Mouse (Mus musculus): ENCODE measurements around the gene Srebf2. TPM values are rescaled to one million over a fixed set of nuclear protein-coding genes. Genes with fewer than 3 reads are reported as not detected.

The Srebf2 gene
- total RNA-seq, 1 experiment from 2014 or later, result 49.2 TPM

- no peak for DNase-seq
Observed at GRCm38 (mm10) chr15:82207504-82208219, 60.7 kb downstream of the Srebf2 start.

DNA sequence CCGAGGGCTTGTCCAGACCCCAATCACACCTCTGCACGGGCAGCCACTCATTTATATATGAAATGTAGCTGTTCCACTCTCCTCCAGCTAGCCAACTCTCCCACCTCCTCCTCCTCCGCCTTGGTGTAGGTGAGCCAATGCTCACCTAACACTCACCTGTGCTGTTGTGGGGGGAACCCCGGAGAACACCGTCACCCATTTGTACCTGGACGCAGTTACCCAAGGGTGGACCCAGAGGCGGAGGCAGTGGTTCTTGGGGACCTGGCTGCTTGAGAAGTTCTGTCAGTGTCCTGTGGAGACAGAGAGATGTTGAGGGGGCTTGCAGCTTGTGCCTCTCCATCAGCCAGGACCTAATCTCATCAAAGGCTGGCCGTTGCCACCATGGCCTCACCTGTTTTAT lies 61.3 kb downstream of the Srebf2 start:
- no peak for DNase-seq

DNA sequence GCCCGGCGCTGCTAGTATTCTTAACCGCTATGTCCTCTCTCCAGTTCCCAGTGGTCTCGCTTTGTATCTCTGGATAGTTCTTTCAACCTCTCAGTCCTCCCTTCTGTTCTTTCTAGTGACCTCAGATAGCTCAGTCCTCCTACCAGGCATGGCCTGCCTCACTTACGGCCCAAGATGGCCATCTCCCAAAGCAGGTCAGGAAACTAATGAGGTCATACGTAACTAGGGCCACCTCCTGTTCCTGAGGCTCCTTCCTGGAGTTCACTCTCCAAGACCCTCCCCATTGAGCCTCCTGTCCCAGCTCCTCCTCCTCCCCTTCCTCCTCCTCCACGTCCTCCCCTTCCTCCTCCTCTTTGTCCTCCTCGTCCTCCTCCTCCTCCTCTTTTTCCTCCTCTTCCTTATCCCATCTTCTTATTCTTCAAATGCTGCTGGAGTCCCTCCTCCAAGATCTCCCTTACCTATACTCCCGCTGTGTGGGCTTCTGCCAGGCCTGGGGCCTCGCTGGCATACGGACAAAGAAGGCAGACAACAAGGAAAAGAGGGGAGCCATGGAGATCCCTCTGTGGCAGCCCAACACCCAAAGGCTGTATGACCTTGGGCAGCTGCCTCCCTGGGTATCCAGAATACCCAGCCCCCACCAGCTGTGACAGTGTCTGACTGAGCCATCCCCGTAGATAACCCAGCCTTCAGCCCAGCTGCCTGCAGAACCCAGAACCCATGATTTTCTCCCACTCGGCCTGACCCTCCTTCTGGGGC lies 62.5 kb downstream of the Srebf2 start:
- DNase-seq, result no peak

- DNase-seq, result no peak
Observed at GRCm38 (mm10) chr15:82210801-82211200, 63.8 kb downstream of the Srebf2 start.

GRCm38 (mm10) chr15:82211281-82211680 lies 64.3 kb downstream of the Srebf2 start:
- DNase-seq, result no peak

- DNase-seq, result peak; percentile 47
Observed at GRCm38 (mm10) chr15:82211911-82212751, 65.2 kb downstream of the Srebf2 start.

DNA sequence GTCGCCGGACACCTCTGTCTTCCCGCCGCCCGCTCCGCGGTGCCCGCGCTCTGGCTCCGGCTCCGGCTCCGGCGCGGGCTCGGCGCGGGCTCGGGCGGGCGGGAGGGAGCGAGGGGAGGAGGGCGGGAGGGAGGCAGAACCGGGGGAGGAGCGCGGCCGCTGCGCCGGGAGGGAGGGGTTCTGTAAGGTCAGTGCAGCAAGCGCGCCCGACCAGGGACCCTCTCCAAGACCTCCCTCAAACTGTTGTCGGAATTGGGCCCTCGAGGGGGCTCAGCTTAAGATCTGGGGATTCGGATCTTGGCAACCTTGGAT lies 65.7 kb downstream of the Srebf2 start, which contains the start of gene Shisa8:
Gene Shisa8 (minus strand): TSS at position 64 of the 312 bp plus-strand sequence.
- DNase-seq, result no peak

GRCm38 (mm10) chr15:82213222-82213621 lies 66.2 kb downstream of the Srebf2 start:
- no peak for DNase-seq

GRCm38 (mm10) chr15:82215332-82216046 lies 68.5 kb downstream of the Srebf2 start:
- no peak for DNase-seq

- no peak for DNase-seq
Observed at GRCm38 (mm10) chr15:82216142-82216827, 69.3 kb downstream of the Srebf2 start.

- DNase-seq, result no peak
Observed at GRCm38 (mm10) chr15:82217039-82217438, 70.1 kb downstream of the Srebf2 start.

- DNase-seq, result no peak
Observed at GRCm38 (mm10) chr15:82217980-82218379, 71.0 kb downstream of the Srebf2 start.

- peak; percentile 45 for DNase-seq
Observed at GRCm38 (mm10) chr15:82218778-82219666, 72.0 kb downstream of the Srebf2 start.

DNA sequence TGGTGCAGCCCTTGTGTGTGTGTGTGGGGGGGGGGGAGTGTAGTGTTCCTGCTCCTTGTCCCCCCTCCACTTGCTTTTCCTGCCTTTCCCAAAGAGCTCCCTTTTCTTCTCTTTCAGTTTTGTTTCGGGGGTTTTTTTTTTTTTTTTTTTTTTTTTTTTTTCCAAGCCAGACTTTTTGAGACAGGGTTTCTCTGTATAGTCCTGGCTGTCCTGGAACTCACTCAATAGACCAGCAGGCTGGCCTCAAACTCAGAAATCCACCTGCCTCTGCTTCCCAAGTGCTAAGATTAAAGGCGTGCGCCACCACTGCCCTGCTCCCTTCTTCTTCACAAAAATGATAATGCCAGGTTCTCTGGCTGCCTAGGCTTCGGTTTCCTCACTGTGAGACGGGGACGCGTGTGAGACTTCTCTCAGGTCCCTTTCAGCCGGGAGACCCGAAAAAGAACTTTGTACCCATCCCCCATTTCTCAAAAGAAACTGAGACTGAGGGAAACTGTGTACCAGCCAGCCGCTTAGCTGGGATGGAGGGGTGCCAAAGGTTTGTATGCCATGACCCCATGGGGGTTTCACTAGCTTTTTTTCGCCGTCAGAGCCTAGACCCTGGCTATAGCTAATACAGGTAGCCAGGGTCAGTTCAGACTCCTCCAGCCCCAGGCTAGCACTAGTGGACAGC lies 73.2 kb downstream of the Srebf2 start:
- DNase-seq, result no peak

DNA sequence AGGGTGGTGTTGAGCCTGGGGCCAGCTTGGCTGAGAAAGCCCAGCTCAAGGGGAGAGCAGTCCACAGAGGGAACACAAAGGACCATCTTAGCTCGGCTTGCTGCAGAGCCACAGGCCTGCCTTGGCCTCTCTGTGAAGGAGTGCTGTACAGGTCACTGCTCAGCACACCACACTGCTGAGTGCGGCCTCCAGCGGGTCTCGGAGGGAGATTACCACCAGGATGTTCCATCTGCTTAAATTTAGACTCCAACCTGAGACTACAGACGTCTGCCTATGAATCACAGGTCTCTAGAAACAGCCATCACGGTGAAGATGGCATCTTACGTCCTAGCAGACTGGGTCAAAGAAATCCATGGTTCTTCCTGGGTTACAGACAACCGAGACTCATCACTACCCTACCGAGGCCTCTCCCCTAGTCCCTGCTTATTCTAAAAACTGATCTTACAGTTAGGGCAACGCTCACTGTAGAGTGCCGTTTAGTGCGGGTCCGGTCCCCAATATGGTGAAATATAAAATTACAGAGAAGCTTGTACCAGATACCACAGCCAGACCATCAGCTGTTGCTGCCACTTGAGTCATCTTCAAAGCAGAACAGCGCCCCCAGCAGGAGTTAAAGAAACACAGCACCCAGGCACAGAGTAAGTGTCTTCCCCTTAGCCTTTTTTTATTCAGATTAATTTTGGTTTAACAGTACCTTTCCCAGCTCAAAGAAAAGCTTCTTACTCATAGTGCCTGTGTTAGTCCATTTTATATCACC lies 74.3 kb downstream of the Srebf2 start:
- no peak for DNase-seq

GRCm38 (mm10) chr15:82223251-82223650 lies 76.3 kb downstream of the Srebf2 start:
- DNase-seq, result no peak

GRCm38 (mm10) chr15:82223657-82224601 lies 76.9 kb downstream of the Srebf2 start, which contains the start of gene Tnfrsf13c:
Tnfrsf13c (minus strand) TSS chr15:82224369.
- peak; percentile 51 for DNase-seq

Measured in adrenal gland, postnatal 14 days (tissue).